Mouse (Mus musculus): ENCODE measurements around the gene Tbc1d4. TPM values are rescaled to one million over a fixed set of nuclear protein-coding genes. Genes with fewer than 3 reads are reported as not detected.

Gene Tbc1d4
- total RNA-seq (2021) = 10 to 100 TPM; 10.6 to 11.3 TPM
- long read RNA-seq, experiment 1, full-length matches to known transcripts = 17 of 23 reads
- long read RNA-seq, experiment 1, partial matches to known transcripts = 1 of 23 reads
- long read RNA-seq, experiment 1, other reads (novel, unspliced or antisense) = 5 of 23 reads
- long read RNA-seq, experiment 2, full-length matches to known transcripts = 14 of 18 reads
- long read RNA-seq, experiment 2, partial matches to known transcripts = 2 of 18 reads
- long read RNA-seq, experiment 2, other reads (novel, unspliced or antisense) = 2 of 18 reads

DNA sequence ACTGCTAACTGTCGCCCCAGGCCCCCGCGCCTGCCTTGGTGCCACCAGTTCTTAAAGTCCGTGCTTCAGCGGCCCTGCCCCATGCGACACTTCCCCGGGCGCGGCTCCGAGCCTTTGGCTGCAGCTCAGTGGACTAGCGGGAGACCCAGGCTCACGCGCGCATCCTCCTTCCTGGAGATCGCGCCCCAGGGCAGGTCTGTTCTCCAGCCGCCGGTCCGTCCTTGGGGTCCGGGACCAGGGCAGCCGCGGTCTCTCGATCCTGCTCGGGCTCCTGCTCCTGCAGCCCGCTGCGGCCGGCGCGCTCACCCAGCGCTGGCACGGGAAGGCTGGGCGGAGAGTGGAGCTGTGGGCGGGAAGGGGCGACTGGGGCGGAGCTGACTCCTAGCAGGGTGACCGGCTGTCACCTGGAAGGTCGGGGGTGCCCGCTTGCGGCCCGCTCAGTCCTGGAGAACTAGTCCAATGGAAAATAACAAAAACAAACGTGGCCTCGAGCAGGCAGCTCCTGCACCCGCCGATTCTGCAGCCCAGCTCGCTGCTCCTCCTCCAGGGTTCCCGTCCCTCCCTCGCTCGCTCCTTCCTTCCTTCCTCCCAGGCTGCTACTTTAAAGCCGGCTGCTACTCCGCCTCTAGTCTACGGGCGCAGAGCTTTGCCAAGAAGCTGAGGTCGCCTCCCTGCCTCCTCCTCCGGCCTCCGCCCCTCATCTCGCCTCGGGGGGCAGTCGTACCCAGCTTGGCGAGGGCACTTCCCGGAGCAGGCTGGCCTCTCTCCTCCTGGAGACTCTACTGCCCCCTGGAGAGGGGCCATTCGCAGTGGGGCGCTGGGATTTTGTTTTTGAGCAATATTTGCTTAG, at the start of gene Tbc1d4:
TSS of gene Tbc1d4 (minus strand) at position 673 of the 850 bp plus-strand sequence.
- peak; percentile 80 for TF ChIP-seq CTCF (IDR thresholded peaks at IDR 0.05)

DNA sequence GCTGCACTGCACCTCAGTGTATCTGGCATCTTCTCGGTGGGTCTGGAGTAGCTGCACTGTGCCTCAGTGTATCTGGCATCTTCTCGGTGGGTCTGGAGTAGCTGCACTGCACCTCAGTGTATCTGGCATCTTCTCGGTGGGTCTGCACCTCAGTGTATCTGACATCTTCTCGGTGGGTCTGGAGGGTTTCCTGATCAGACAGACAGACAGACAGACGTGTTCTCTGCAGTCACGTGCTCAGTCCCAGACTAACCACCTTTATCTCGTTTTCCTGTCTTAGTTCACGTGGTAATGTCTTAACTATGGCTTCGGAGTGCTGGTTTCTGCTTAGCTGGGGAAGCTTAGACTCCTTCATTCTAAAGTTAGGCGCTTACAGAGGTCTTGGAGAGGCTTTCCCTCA, 47.3 kb upstream of the Tbc1d4 start:
- intact Hi-C loops (cut with DNase I) = no loop called here
- no peak overlapping the region for H3K4me3 ChIP-seq
- TF ChIP-seq CTCF (IDR thresholded peaks at IDR 0.05) = no peak
- no peak for DNase-seq (ENCODE audit: extremely low spot score in 1 of 2, low spot score in 2 of 2)
- no peak overlapping the region for H3K27ac ChIP-seq

More for the DNA sequence above, at the start of gene Tbc1d4:
- intact Hi-C loops (cut with DNase I) = loop anchor here (1.0 to 5.0 kb wide), 3 partner anchors 44 to 146 kb away; partner anchors contain the start of gene Uchl3
- H3K27ac ChIP-seq = peak within 1 kb of the TSS; percentile 70
- peak within 1 kb of the TSS; percentile 77 for H3K4me3 ChIP-seq
- DNase-seq (ENCODE audit: extremely low spot score in 1 of 2, low spot score in 2 of 2) = peak; percentile 57 to 63

DNA sequence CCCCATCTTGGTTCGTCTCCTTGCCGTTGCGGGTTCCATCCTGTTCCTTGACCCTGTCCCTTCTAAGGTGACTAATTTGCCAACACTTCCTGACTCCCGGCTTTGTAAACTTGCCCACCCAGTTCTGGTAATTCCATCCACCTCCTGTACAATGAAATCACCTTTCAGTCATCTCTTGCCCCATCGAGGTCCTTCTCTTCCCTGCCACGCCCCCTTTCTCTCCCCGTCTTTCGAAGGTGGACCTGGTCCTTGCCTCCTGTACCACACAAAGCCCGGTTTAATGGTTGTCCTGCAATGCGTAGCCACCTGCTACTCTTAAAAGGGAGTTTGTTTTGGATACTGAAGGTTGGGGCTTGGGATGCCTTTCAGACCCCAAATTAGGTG, 45.5 kb upstream of the Tbc1d4 start:
- no peak for DNase-seq (ENCODE audit: extremely low spot score in 1 of 2, low spot score in 2 of 2)
- no peak for TF ChIP-seq CTCF (IDR thresholded peaks at IDR 0.05)
- intact Hi-C loops (cut with DNase I) = loop anchor here (5.0 kb wide), 2 partner anchors 137 to 197 kb away; no protein-coding TSS in a partner anchor
- H3K27ac ChIP-seq = peak overlapping the region; percentile 99; the same call in 1 of the 2 replicates
- peak overlapping the region; percentile 94 for H3K4me3 ChIP-seq

DNA sequence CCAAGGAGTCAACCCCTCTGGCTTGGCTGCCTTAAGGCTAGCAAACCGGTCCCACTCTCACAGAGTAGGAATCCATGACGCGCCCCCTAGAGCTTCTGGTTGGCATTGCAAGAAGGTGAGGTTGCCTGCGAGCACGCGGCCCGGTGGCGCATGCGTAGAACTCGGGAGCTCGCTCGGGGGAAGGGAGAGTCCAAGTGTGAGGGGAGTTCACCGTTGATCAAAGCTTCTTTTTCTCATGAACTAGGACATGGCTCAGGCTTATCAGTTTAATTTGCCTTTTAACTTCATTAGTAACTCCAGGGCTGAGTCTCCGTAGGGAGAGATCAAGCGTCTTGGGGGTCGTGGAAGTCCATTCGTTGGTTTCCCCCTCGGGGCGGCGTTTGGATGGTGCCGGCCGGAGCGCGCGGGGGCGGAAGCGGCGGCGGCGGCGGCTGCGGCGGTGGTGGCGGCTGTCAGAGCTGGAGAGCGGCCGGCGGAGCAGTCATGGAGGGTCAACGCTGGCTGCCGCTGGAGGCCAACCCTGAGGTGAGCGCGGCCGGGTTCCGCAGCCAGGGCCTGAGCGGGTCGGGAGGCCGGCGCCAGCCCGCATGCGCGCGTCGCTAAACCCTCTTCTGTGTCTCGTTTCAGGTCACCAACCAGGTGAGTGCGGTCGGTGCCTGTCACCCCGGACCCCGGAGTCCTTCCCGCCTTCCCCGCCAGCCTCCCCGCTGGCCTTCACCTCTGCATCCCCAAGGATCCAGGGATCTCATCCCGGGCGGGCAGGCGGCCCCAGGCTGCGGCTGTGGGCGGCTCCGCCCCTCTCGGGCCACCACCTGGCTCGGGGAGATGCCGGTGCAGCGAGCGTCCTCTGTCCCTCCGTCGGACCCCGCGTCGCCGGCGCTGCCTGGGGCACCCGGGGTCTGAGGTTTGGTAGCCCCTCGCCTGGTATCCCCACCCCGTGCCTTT, 44.9 kb upstream of the Tbc1d4 start, which contains the start of gene Uchl3:
TSS of gene Uchl3 (plus strand) at position 387 of the 945 bp plus-strand sequence.
- Histone ChIP-seq H3K27ac (peak within 1 kb of the TSS; percentile 99), H3K4me3 (peak within 1 kb of the TSS; percentile 94)
- no peak; the same call in none of the 2 replicates for TF ChIP-seq CTCF (IDR thresholded peaks at IDR 0.05)
- peak; percentile 95 to 99 for DNase-seq (ENCODE audit: extremely low spot score in 1 of 2, low spot score in 2 of 2)
- intact Hi-C loops (cut with DNase I) = loop anchor here (2.0 to 5.0 kb wide), 3 partner anchors 45 to 197 kb away; partner anchors contain the start of gene Tbc1d4

DNA sequence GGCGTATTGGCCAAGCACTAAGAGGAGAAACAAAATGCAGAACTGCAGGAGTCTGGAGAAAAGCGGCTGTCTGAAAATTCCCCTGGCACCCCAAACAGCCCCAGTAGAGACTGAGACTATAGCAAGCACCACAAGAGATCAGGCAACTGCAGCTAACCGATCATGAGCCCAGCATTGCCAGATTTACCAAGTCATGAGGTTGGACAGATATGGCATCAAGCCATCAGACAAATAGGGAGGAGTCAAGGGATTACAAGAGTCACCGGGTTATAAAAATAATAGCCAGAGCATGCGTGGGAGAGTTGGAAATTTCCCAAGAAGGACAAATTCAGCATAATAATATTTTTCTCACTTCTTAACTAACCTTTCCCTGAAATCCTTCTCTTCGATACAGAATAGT, 43.6 kb upstream of the Tbc1d4 start:
- TF ChIP-seq CTCF (IDR thresholded peaks at IDR 0.05) = no peak
- Histone ChIP-seq H3K4me3 (no peak overlapping the region), H3K27ac (no peak overlapping the region)
- intact Hi-C loops (cut with DNase I) = loop anchor here (2.0 to 5.0 kb wide), 3 partner anchors 44 to 195 kb away; partner anchors contain the start of gene Tbc1d4
- no peak for DNase-seq (ENCODE audit: extremely low spot score in 1 of 2, low spot score in 2 of 2)

DNA sequence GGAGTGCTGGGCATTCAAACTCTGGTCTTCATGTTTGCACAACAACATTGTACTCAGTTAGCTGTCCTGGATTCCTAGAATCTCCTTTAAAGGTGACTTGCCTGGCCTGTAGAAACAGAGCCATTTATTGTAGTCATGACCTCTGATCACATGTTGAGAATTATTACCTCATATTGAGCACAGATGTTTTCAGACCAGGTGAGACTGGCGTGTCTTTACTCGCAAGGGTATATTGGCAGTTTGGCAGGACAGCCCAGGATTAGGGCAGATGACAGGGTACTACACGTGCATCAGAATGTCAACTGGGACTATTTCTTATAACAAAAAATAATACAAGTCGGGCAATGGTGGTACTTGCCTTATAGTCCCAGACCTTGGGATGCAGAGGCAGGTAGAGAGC, 41.6 kb upstream of the Tbc1d4 start:
- no peak for DNase-seq (ENCODE audit: extremely low spot score in 1 of 2, low spot score in 2 of 2)
- TF ChIP-seq CTCF (IDR thresholded peaks at IDR 0.05) = no peak
- Histone ChIP-seq H3K27ac (no peak overlapping the region), H3K4me3 (no peak overlapping the region)
- intact Hi-C loops (cut with DNase I) = loop anchor here (5.0 kb wide), 2 partner anchors 133 to 193 kb away; no protein-coding TSS in a partner anchor

DNA sequence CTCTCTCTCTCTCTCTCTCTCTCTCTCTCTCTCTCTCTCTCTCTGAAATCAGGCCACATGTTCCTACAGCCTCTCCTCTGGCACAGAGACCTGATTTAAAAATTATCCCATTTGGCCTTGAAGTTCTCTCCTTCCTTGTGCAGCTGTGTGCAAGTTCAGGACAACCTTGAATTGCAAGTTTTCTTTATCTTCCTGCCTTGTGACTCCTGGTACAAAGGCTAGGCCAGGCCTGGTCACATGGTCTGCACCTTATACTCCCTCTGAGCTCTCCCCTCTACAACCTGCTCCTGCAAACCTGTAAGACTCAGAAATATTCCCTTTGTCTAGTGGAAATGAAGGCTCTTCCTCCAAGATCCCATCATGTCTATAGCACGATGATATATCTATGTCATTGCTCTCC, 36.0 kb upstream of the Tbc1d4 start:
- TF ChIP-seq CTCF (IDR thresholded peaks at IDR 0.05) = no peak

DNA sequence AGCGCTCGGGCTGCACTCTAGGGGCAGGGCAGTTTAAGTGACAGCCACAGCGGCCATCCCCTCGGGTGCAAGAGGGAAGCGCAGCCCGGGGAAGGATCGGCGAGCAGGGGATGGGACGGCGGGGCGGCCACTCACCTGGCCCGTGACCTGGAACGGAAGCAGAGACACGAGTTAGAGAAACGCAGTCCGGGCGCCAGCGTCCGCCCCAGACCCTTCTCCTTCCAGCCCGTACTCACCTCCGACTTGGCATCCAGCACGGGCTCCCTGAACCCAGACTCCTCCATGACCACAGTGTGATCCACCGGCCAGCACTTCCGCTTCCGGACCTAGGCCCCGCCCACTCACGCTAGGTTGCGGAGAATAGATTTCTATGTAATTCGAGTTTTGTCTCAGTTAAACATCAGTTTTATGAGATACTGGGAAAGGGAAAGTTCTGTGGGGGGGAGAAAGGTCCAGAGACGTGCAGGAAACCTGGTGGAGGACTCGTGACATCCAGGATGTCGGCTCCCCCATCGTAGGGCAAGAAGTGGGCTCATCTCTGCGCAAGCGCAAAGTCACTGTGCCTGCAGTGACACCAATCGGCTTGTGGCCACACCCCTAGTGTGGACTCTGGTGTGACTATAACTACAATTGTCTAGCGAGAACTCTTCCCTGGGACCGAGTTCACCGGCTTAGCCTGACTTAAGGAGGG, 31.3 kb upstream of the Tbc1d4 start, which contains the start of gene Commd6:
TSS of gene Commd6 (minus strand) at position 534 of the 691 bp plus-strand sequence.
- no peak; the same call in 1 of the 2 replicates for TF ChIP-seq CTCF (IDR thresholded peaks at IDR 0.05)
- intact Hi-C loops (cut with DNase I) = no loop called here
- H3K4me3 ChIP-seq = peak within 1 kb of the TSS; percentile 93
- DNase-seq (ENCODE audit: extremely low spot score in 1 of 2, low spot score in 2 of 2) = peak; percentile 84 to 88
- peak within 1 kb of the TSS; percentile 88 for H3K27ac ChIP-seq

More for the DNA sequence above, 36.0 kb upstream of the Tbc1d4 start:
- intact Hi-C loops (cut with DNase I) = no loop called here
- no peak for DNase-seq (ENCODE audit: extremely low spot score in 1 of 2, low spot score in 2 of 2)
- H3K4me3 ChIP-seq = no peak overlapping the region
- H3K27ac ChIP-seq = no peak overlapping the region

DNA sequence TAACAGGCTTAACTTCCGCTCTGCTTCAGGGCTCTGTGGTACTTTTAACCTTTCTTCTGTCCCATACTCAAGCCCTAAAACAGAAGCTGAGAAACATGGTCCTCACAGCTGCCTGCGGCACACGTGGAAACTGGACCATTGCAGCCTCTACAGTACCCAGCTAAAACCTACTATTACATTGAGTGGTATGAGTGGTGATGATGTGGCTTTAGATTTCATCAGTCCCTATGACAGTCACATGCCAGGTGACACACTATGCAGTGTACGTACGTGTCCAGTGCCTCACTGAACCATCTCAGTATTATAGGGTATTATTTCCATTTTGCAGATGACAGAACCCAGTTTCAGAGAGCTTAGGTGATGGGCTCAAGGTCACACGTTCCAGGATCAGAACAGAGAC, 28.4 kb upstream of the Tbc1d4 start:
- intact Hi-C loops (cut with DNase I) = no loop called here
- no peak overlapping the region for H3K27ac ChIP-seq
- no peak for DNase-seq (ENCODE audit: extremely low spot score in 1 of 2, low spot score in 2 of 2)
- no peak for TF ChIP-seq CTCF (IDR thresholded peaks at IDR 0.05)
- H3K4me3 ChIP-seq = no peak overlapping the region

DNA sequence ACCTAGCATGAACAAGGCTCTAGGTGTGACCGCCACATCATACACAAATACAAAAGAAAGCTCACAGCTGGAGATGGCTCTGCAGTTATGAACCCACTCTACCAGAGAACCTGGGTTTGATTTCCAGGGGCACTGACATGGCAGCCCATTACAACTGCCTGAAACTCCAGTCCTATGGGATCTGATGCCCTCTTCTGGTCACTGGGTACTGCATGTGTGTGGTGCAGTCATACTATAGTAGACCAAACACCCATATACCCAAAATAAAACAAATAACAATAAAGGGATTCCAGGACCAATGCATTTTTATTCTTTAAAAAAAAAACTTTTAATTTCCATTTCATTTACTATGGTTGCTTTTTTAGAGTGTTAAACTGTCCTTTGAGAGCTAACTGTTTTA, 26.8 kb upstream of the Tbc1d4 start:
- peak; percentile 22 for TF ChIP-seq CTCF (IDR thresholded peaks at IDR 0.05)
- no peak for DNase-seq (ENCODE audit: extremely low spot score in 1 of 2, low spot score in 2 of 2)
- no peak overlapping the region for H3K27ac ChIP-seq
- H3K4me3 ChIP-seq = no peak overlapping the region
- intact Hi-C loops (cut with DNase I) = no loop called here
